Mouse (Mus musculus): Measurements from ENCODE around the gene Zfp362. TPM values are rescaled to one million over a fixed set of nuclear protein-coding genes. Genes with fewer than 3 reads are reported as not detected.

Zfp362 gene
- total and polyA plus RNA-seq, 2 experiments: 0.83 to 5.7 TPM

DNA sequence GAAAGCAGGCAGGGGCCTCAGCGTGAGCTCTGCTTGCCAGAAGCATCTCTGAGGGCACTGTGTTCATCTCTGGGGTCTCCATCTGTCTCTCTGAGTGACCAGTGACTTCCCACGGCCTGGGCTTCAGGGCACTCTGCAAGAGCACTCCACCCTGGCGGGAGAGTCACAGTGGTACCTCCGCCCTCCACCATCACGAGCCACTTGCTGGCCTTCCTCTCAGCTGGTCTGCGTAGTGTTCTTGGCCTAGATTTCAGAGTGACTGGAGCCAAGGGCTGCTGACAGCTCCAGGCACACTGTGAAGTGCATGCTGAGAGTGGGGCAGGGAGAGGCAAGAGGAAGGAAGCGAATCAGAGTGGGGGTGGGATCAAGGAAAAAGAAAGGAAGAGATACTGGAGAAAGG, 81.8 kb downstream of the Zfp362 start:
- 75% methylated on average over 7 of the region's 7 CpGs for WGBS
- H3K27ac ChIP-seq (replicated peaks; ENCODE audit: insufficient read depth, low read depth, low read length): no peak overlapping the region
- H3K79me2 ChIP-seq (ENCODE audit: control insufficient read depth, insufficient read depth, low read length): peaks cover 7% of the 10 kb centered on the region
- no peak for DNase-seq (ENCODE audit: extremely low read depth, low read depth, low spot score)
- no peak overlapping the region for H3K4me3 ChIP-seq (ENCODE audit: insufficient read depth, low read depth, low read length)
- peaks cover 10% of the 10 kb centered on the region for H3K4me1 ChIP-seq (ENCODE audit: control insufficient read depth, insufficient read depth, low read length)
- TF ChIP-seq POLR2A (IDR thresholded peaks at IDR 0.05; ENCODE audit: extremely low read depth, insufficient read depth, low read length): no peak
- H3K27me3 ChIP-seq (ENCODE audit: control insufficient read depth, insufficient read depth, low read length): no peaks in the 10 kb centered on the region
- H3K36me3 ChIP-seq (ENCODE audit: control insufficient read depth, insufficient read depth, low read length): no peaks in the 10 kb centered on the region
- no peak overlapping the region for H3K9ac ChIP-seq (ENCODE audit: low read depth, low read length)

DNA sequence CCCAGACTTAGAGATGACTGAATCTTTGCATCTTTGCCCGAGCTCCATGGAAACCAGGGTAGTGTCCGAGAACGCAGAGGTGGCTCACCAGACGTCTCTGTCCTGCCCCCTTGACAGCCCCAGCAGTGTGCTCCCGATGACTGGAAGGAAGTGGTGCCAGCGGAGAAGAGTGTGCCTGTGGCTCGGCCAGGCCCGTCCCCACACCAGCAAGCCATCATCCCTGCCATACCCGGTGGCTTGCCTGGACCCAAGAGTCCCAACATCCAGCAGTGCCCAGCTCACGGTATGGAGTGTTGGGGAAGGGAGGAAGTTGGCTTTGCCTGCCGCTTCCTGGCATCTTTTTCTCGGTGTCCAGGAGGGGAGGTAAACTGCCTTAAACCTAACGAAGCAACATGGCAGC, 82.4 kb downstream of the Zfp362 start:
- Histone ChIP-seq H3K27ac (replicated peaks; ENCODE audit: insufficient read depth, low read depth, low read length) (no peak overlapping the region), H3K36me3 (ENCODE audit: control insufficient read depth, insufficient read depth, low read length) (no peaks in the 10 kb centered on the region), H3K9ac (ENCODE audit: low read depth, low read length) (no peak overlapping the region), H3K4me3 (ENCODE audit: insufficient read depth, low read depth, low read length) (no peak overlapping the region), H3K27me3 (ENCODE audit: control insufficient read depth, insufficient read depth, low read length) (no peaks in the 10 kb centered on the region), H3K4me1 (ENCODE audit: control insufficient read depth, insufficient read depth, low read length) (peaks cover 4% of the 10 kb centered on the region; the same call in 1 of the 2 replicates), H3K79me2 (ENCODE audit: control insufficient read depth, insufficient read depth, low read length) (peaks cover under 1% of the 10 kb centered on the region)
- DNase-seq (ENCODE audit: extremely low read depth, low read depth, low spot score): no peak
- no peak for TF ChIP-seq CTCF (IDR thresholded peaks at IDR 0.05; ENCODE audit: low read depth, low read length)
- no peak for TF ChIP-seq POLR2A (IDR thresholded peaks at IDR 0.05; ENCODE audit: extremely low read depth, insufficient read depth, low read length)
- WGBS: 89% methylated on average over 13 of the region's 13 CpGs

Other genes with a start within 250 kb of the Zfp362 start
- gene Zscan20, start 195.9 kb downstream of the Zfp362 start, total RNA-seq (2014; rRNA removed): 1.4 and 1.7 TPM in 2 replicates
- 1.0 and 1.2 TPM in 2 replicates for gene Zscan20, start 195.9 kb downstream of the Zfp362 start, polyA plus RNA-seq (2012; rRNA removed)
- 4.2 and 4.9 TPM in 2 replicates for gene Tlr12, start 187.4 kb downstream of the Zfp362 start, total RNA-seq (2014; rRNA removed)
- 3.1 and 5.5 TPM in 2 replicates for gene Tlr12, start 187.4 kb downstream of the Zfp362 start, polyA plus RNA-seq (2012; rRNA removed)
- gene Phc2, start 151.3 kb downstream of the Zfp362 start, total RNA-seq (2014; rRNA removed): 7.7 and 12.6 TPM in 2 replicates
- 28.7 and 32.3 TPM in 2 replicates for gene Phc2, start 151.3 kb downstream of the Zfp362 start, polyA plus RNA-seq (2012; rRNA removed)
- gene A3galt2, start 50.7 kb downstream of the Zfp362 start, total RNA-seq (2014; rRNA removed): under 0.01 and 0.07 TPM in 2 replicates
- 0.02 TPM in 1 of 2 replicates, not detected in the other for gene A3galt2, start 50.7 kb downstream of the Zfp362 start, polyA plus RNA-seq (2012; rRNA removed)
- gene Trim62, start 77.5 kb upstream of the Zfp362 start, total RNA-seq (2014; rRNA removed): 0.28 and 0.34 TPM in 2 replicates
- 0.67 and 1.0 TPM in 2 replicates for gene Trim62, start 77.5 kb upstream of the Zfp362 start, polyA plus RNA-seq (2012; rRNA removed)
- gene Azin2, start 156.4 kb upstream of the Zfp362 start, total RNA-seq (2014; rRNA removed): 5.4 and 5.7 TPM in 2 replicates
- 0.81 and 1.7 TPM in 2 replicates for gene Azin2, start 156.4 kb upstream of the Zfp362 start, polyA plus RNA-seq (2012; rRNA removed)
- 194 and 232 TPM in 2 replicates for gene Ak2, start 185.9 kb upstream of the Zfp362 start, total RNA-seq (2014; rRNA removed)
- 140 and 156 TPM in 2 replicates for gene Ak2, start 185.9 kb upstream of the Zfp362 start, polyA plus RNA-seq (2012; rRNA removed)